8 mouse cellular contexts compared by ENCODE assay signal in genomic region chr1:90914948-90915569, GRCm38 (mm10). TPM values are rescaled to one million over a fixed set of nuclear protein-coding genes. Genes with fewer than 3 reads are reported as not detected.
A peak's percentile ranks its signal among the peaks of the same experiment; 100 is the strongest.
DNase-seq lines count a peak whose midpoint lies in the region; ATAC-seq and TF ChIP-seq lines count a peak whose summit lies in the region.

Gene Mlph (plus strand): TSS chr1:90915085.

- TF ChIP-seq EP300 in heart, postnatal 0 days (IDR thresholded peaks at IDR 0.05; ENCODE audit: low read depth) = no peak

- H3K27ac ChIP-seq in embryonic facial prominence, embryonic 10.5 days (replicated peaks) = peak within 1 kb of the TSS; percentile 25
- no peak within 1 kb of the TSS for H3K27ac ChIP-seq in heart, postnatal 0 days (ENCODE audit: low read depth)

- peak within 1 kb of the TSS; percentile 50 for H3K4me2 ChIP-seq in heart, postnatal 0 days (ENCODE audit: low read depth, low read length)

- DNase-seq in cerebellum, postnatal 10 days = peak; percentile 68 to 71
- DNase-seq in cerebellum, adult 8-10 months = no peak
- peak; percentile 29 for DNase-seq in embryonic facial prominence, embryonic 10.5 days (ENCODE audit: low spot score)
- no peak for DNase-seq in heart, postnatal 0 days (ENCODE audit: low spot score)
- peak; percentile 85 to 89 for DNase-seq in kidney, postnatal 25 days
- no peak for DNase-seq in layer of hippocampus, postnatal 25 days (ENCODE audit: extremely low spot score in 1 of 2, low spot score in 1 of 2)

- no peak within 1 kb of the TSS for H3K9ac ChIP-seq in heart, postnatal 0 days (replicated peaks; ENCODE audit: low read depth, low read length)

- no peaks in the 10 kb centered on the region for H3K36me3 ChIP-seq in embryonic facial prominence, embryonic 10.5 days (replicated peaks)
- H3K36me3 ChIP-seq in heart, postnatal 0 days (replicated peaks; ENCODE audit: control insufficient read depth, insufficient read depth, low read length) = no peaks in the 10 kb centered on the region

- no peak for TF ChIP-seq CTCF in heart, postnatal 0 days (IDR thresholded peaks at IDR 0.05; ENCODE audit: low read depth)

- peaks cover 10% of the 10 kb centered on the region; the same call in 1 of the 2 replicates for H3K9me3 ChIP-seq in embryonic facial prominence, embryonic 10.5 days
- peaks cover 9% of the 10 kb centered on the region for H3K9me3 ChIP-seq in heart, postnatal 0 days (replicated peaks; ENCODE audit: control insufficient read depth, low read length)

- H3K27me3 ChIP-seq in embryonic facial prominence, embryonic 10.5 days (replicated peaks; ENCODE audit: low read depth, poor library complexity, severe bottlenecking) = peaks cover 34% of the 10 kb centered on the region
- H3K27me3 ChIP-seq in heart, postnatal 0 days (ENCODE audit: control insufficient read depth, insufficient read depth, low read length) = peaks cover 10% of the 10 kb centered on the region; the same call in 1 of the 2 replicates

- WGBS in embryonic facial prominence, embryonic 10.5 days = 8% methylated on average over 18 of the region's 18 CpGs
- 18% methylated on average over 17 of the region's 18 CpGs for WGBS in heart, postnatal 0 days

- peaks cover 18% of the 10 kb centered on the region for H3K4me1 ChIP-seq in embryonic facial prominence, embryonic 10.5 days
- peaks cover 21% of the 10 kb centered on the region for H3K4me1 ChIP-seq in heart, postnatal 0 days (ENCODE audit: control insufficient read depth, insufficient read depth)

- ATAC-seq in heart, postnatal 0 days (ENCODE audit: insufficient read depth, low read depth) = peak; percentile 66
- peak; percentile 64; the same call in 1 of the 2 replicates for ATAC-seq in megakaryocyte-erythroid progenitor cell, adult 5-6 weeks (replicated peaks; ENCODE audit: low FRiP score, low TSS enrichment, poor library complexity, severe bottlenecking)
- ATAC-seq in CD4-positive, CD25-positive, alpha-beta regulatory T cell, adult 4 months = no peak

- peak within 1 kb of the TSS; percentile 48 for H3K4me3 ChIP-seq in embryonic facial prominence, embryonic 10.5 days
- H3K4me3 ChIP-seq in heart, postnatal 0 days (ENCODE audit: low read depth, low read length) = peak within 1 kb of the TSS; percentile 23

RNA-seq across cellular contexts. Expression of gene Mlph, which starts in this region (rescaled TPM):
- polyA plus RNA-seq in embryonic facial prominence, embryonic 10.5 days (2016; fragmentation: Nextera tagmentation; extraction: Ambion mirVana) = 0.06 and 0.14 TPM in 2 replicates
- 0.04 and 0.27 TPM in 2 replicates for total RNA-seq in heart, postnatal 0 days (2014; rRNA removed; ENCODE audit: low replicate concordance)
- 0.12 TPM in 2 replicates for polyA plus RNA-seq in heart, postnatal 0 days (2015; fragmentation: Nextera tagmentation; extraction: Ambion mirVana)
- total RNA-seq in megakaryocyte-erythroid progenitor cell, adult 5-6 weeks (2014; fragmentation: Nextera tagmentation) = not detected in 2 replicates
- 0.11 TPM in 1 of 2 replicates, not detected in the other for total RNA-seq in megakaryocyte-erythroid progenitor cell, adult 5-6 weeks (2017)
- not detected for polyA plus RNA-seq in CD4-positive, CD25-positive, alpha-beta regulatory T cell, adult 4 months (2017; shearing (Covaris generic))
- 1 to 10 TPM in 1 of 2 experiments, under 1 TPM in 1; 0.49 to 1.0 TPM for total RNA-seq in layer of hippocampus, postnatal 25 days (2021)

Comparison
In these comparisons a context has a peak if more than half of its experiments do, and no peak if none do; other contexts are left out.
1. DNase-seq: peak in cerebellum, postnatal 10 days (2 of 2) and kidney, postnatal 25 days (2 of 2); none in cerebellum, adult 8-10 months (single experiment), heart, postnatal 0 days (single experiment) and layer of hippocampus, postnatal 25 days (0 of 2).
2. Peak in DNase-seq, H3K4me3 ChIP-seq and H3K27ac ChIP-seq in embryonic facial prominence, embryonic 10.5 days; RNA of the gene not detected or under 1 TPM.
3. Peak in ATAC-seq, H3K4me3 ChIP-seq and H3K4me2 ChIP-seq in heart, postnatal 0 days; RNA of the gene not detected or under 1 TPM.
4. Peak in ATAC-seq in megakaryocyte-erythroid progenitor cell, adult 5-6 weeks; RNA of the gene not detected or under 1 TPM.